Mouse (Mus musculus): ENCODE data around the gene Nedd9. TPM values are rescaled to one million over a fixed set of nuclear protein-coding genes. Genes with fewer than 3 reads are reported as not detected.

Nedd9 gene
- polyA plus RNA-seq (2015; fragmentation: Nextera tagmentation; extraction: Ambion mirVana) = 6.9 and 8.9 TPM in 2 replicates

DNA sequence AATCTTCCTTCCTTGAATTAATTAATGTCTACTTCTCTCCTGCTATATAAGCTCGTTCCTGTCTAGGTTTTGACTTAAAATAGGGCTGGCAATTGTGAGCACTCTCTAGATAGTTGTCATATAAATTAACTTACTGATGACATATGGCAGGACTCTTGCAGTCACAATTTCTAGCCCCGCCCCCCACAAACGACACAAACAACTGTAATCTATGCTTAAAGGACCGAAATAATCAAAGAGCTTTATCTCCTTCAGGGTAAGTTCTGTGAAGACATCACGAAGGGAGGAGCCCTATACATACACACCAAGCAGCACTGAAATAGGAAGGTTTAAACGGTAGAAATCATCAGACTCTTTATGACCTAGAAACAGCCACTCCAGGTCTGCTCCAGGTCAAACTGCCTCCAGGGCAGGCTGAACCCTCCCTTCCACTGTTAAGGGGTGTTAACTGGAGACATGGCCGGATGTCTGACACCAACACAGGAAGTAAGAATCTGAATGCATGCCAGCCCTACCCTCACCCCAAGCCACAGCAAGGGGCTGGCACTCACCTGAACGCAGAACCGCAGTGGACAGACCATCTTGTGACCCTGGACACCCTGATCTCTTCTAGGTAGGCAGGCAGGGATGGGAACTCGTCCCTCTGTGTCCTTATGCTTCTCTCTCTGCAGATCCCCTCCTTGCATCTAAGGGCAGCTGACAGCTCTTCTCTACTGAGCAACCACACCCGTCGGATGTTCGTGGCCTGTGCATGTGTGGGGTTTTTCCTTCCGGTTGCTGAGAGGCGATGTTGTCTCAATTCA, at the start of gene Nedd9:
Gene Nedd9, minus strand, starts transcription at position 757 of the 803 bp plus-strand sequence.

DNA sequence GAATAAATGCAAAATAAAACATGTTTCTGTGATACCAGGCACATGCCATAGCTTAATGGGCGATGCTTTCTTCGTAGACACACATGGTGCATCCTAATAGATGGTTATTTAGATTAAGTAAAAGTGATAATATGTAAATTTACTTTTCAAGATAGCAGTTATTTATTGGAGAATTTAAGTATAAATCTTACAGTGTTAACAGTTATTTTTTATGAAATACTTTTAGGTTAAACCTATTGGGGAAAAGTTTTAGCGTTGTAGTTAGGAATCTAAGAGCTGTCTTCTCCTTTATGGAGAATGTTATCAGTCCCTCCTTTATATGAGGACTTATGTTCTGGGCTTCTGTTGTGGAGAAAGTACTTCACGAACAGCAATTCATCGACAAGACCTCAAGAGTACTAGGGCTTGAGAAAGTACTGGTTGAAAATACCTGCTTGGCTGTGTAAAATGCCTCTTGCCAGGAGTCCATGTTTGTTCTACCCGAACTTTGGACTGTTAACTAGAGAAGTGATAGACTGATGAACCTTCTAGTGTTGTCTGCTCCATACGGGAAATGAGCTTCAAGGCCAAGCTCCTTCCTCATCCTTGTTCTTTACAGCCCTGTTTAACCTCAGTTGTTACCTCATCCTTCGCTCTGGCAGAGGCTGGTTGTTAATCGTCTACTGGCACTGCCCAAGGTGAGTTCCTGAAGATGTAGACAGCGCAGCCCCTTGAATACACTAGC, 213.1 kb downstream of the Nedd9 start, which contains the start of gene Gm17364:
Gene Gm17364, minus strand, starts transcription at position 51 of the 724 bp plus-strand sequence.

Other genes starting within 250 kb of the Nedd9 start
- 15.5 and 17.9 TPM in 2 replicates for gene Smim13, start 237.5 kb downstream of the Nedd9 start, polyA plus RNA-seq (2015; fragmentation: Nextera tagmentation; extraction: Ambion mirVana)
- not detected in 2 replicates for gene Gm17364, start 213.4 kb downstream of the Nedd9 start, polyA plus RNA-seq (2015; fragmentation: Nextera tagmentation; extraction: Ambion mirVana)
- 12.1 and 17.1 TPM in 2 replicates for gene Tmem170b, start 118.5 kb upstream of the Nedd9 start, polyA plus RNA-seq (2015; fragmentation: Nextera tagmentation; extraction: Ambion mirVana)